Mouse (Mus musculus) kidney, adult 11 months (tissue): ENCODE results near the gene Cnksr3.

Experiments
- DNase-seq: peaks from one replicate; pipeline ENCODE4 v3.0.0; 2022

Gene Cnksr3

GRCm38 (mm10) chr10:7195927-7196326, 16.1 kb downstream of the Cnksr3 start:
- DNase-seq, result no peak

GRCm38 (mm10) chr10:7191721-7192413, 20.2 kb downstream of the Cnksr3 start:
- DNase-seq, result peak; percentile 66

- no peak for DNase-seq
These were observed 22.8 kb downstream of the Cnksr3 start for GRCm38 (mm10) chr10:7189194-7189593.

GRCm38 (mm10) chr10:7187881-7188280, 24.2 kb downstream of the Cnksr3 start:
- peak; percentile 24 for DNase-seq

DNA sequence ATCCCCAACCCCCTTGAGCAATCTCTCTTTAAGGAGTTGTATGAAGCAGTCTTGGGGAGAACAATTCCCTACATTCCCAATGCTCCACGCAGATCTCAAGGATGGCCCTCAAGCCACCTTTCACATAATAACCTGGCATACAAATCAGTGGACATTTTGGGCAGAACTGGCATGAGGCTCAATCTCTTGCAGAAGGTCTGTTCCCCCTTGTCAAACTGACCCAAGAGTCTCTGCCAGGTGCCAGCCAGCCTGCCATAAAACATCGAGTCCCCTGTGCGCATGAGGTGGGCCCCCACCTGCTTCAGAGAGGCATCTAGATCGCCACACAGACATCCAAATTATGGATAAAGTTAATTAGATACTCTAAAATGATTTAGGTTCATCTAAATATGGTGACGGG, 25.0 kb downstream of the Cnksr3 start:
- DNase-seq, result no peak

DNA sequence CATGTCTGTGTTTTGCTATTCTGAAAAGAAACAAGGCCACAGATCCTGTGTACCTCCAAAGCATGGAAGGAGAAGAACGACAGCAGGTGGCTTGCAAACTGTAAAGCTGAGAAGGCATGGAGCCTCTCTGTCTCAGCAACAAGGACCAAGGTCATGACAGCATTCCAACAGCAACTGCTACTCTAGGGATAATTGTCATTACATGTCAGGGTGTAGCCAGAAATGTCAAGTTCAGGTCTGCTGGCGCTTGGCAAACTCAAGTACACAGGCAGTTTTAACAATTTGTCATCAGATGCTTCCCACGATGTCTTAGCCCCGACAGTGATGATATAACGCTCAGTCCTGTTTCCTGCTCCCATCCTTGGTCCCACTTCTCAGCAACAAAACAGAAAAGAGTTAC, 26.0 kb downstream of the Cnksr3 start:
- no peak for DNase-seq

- peak; percentile 79 for DNase-seq
These were observed 28.8 kb downstream of the Cnksr3 start for GRCm38 (mm10) chr10:7183171-7183631.

DNA sequence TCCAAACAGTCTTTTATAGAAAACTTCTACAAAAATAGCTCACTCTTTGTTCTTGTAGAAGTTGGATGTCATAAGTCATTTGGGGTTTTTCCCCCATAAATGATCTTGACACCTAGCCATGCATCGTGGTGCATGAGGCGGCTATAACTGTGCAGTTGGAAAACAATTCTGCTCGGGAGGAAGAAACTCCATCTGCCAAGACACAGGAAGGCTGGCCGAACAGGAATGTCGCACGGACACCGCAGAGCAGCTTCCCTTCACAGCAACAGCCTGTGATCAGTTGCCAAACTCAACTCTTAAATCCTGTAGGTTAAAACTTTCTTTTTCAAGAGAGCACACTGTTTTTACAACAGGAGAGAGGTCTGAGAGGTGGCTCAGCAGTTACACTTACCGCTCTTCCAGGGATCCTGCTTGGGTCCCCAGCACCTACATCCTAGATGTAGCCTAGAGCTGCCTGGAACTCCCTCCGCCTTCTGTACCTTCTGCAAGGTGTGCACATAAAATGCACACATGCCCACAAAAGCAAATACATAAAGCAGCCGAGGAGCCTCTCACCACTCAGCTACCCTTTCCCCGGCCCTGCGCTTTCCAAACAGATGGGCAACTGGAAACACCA, 29.4 kb downstream of the Cnksr3 start:
- peak; percentile 26 for DNase-seq

DNA sequence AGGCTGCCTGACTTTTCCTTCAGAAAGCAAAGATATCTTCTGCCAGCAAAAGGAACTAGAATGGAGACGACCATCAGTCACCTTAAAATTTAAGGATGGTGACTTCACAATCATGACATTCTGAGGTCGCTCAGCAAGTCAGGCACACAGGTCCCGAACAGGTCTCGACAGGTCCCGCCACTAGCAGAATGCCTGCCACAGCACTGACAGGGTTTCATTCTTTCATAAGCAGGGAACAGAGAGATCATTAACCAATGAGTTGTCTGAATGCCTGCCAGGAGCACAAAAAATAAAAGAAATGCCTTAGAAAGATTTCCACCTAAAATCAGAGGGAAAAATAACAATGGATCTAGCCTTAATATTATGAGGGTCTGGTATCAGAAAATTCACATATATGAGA, 31.7 kb downstream of the Cnksr3 start:
- DNase-seq, result peak; percentile 48

DNA sequence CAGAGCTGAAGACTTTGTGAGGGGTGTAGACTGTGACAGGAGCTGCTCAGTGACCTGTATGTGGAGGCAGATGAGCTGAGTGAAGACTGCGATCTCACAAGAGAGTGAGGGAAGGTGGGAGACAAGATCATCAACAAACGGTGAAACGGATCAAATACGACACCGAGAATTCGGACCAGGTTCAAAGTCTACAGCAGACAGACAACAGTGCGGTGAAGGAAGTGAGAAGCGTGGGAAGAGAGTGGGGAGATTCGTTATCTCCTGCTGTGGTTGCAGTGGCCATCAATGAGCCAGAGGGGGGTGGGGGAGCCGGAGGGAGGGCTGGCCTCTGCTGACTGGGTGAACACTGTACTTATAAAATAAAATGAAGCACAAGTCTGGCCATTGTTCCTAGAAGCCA, 33.5 kb downstream of the Cnksr3 start:
- no peak for DNase-seq

GRCm38 (mm10) chr10:7176205-7176910, 35.7 kb downstream of the Cnksr3 start:
- no peak for DNase-seq

GRCm38 (mm10) chr10:7174480-7174879, 37.6 kb downstream of the Cnksr3 start:
- no peak for DNase-seq

DNA sequence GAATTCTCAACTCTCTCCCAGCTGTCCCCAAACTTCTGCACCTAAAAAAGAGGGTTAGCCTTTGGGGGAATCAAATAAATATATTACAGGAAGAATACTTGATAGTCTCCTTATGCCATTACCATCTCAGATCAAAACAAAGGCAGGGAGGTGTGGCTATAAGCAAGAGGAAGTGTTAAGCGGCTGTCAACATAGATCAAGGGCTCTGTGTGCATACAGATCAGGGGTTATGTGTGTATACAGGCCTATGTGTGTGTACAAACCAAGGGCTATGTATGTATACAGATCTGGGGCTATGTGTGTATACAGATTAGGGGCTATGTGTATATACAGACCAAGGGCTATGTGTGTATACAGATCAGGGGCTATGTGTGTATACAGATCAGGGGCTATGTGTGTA, 38.9 kb downstream of the Cnksr3 start:
- no peak for DNase-seq

- no peak for DNase-seq
These were observed 41.6 kb downstream of the Cnksr3 start for GRCm38 (mm10) chr10:7170434-7170833.

DNA sequence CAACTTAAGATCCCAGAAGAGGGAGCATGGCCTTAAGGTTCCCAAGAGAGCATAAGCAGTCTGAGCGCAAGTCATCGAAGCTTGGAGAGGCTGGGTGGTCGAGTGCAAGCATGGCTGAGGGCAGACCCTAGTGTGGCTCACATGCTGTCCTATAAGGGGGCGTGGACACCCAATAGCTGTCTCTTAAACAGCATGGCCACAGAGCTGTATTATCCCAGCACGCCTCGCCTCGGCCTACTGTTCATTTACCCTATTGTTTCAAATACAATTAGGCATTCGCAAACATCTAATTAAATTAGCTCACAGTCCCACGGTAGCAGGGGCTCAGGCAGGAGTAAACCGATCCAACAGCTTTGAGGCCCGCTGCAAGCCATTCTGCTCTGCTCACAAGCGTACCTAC, 49.0 kb downstream of the Cnksr3 start:
- DNase-seq, result no peak

- DNase-seq, result peak; percentile 66
These were observed 53.0 kb downstream of the Cnksr3 start for GRCm38 (mm10) chr10:7159061-7159511.

DNA sequence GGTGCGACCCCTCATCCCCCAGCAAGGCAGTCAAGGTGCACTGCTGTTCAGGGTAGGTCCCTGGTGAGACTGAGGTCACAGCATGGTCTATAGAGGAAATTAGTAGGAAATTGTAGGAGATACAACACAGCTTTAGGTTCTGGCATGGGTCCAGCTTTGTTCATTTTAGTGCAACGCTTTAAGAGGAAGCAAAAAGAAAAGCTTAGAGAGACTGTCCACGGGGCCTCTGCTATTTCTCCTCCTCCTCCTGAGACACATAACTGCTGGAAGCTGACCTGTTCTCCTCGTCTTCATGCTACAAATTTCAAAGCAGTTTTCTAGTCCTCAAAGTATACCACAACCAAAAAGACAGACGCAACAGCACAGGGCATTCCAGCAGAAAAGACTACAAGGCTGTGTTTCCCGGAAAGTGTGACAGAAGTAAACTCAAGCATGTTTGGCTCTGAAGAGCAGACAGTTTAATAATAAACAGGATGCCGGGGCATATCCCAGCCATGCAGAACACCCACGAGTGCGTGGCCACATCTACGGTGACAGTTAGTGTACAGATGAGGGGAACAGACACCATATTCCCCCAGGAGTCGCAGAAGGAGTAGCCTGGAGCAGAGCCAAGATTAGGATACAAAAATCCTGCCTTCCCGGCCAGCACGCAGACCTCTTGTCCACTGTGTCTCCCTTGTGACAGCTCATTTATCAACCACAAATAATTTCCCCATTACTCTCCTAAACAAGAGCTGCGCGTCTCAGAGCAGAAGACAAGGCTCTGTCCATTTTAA, 53.6 kb downstream of the Cnksr3 start:
- peak; percentile 75 for DNase-seq

DNA sequence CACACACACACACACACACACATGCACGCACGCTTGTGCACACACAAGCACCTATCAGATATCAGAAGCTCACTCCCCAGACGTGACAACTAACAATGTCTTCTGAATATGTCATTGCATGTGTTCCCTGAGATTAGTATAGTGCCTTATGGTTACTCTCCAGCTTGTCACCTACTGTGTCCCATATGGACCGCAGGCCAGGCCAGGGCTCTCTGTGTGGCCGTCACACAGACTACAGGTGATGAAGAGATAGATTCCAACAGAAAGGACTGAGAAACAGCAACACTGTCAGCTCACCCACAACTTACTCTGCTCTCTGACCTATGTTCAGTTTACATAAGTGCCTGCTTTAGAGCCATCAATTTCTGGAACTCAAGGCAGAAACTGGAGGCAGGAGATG, 57.2 kb downstream of the Cnksr3 start:
- no peak for DNase-seq

DNA sequence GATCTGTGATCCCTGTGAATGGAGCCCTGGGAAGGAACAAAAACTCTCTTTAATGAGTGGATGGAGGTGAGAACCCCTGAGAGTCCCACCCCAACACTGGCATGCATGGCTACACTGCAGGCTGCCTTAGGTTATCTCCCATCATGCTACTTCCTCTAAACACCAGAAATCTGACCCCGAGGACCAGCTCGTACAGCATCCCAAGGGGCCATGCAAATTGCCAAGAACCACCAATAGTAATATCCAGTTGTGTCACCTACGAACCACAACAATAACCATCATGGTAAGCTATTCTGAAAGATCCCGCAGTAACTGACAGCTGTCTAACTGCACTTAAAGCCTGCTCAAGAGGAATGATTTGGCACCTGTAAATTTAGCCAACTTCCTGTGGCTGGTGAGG, 59.1 kb downstream of the Cnksr3 start:
- no peak for DNase-seq

DNA sequence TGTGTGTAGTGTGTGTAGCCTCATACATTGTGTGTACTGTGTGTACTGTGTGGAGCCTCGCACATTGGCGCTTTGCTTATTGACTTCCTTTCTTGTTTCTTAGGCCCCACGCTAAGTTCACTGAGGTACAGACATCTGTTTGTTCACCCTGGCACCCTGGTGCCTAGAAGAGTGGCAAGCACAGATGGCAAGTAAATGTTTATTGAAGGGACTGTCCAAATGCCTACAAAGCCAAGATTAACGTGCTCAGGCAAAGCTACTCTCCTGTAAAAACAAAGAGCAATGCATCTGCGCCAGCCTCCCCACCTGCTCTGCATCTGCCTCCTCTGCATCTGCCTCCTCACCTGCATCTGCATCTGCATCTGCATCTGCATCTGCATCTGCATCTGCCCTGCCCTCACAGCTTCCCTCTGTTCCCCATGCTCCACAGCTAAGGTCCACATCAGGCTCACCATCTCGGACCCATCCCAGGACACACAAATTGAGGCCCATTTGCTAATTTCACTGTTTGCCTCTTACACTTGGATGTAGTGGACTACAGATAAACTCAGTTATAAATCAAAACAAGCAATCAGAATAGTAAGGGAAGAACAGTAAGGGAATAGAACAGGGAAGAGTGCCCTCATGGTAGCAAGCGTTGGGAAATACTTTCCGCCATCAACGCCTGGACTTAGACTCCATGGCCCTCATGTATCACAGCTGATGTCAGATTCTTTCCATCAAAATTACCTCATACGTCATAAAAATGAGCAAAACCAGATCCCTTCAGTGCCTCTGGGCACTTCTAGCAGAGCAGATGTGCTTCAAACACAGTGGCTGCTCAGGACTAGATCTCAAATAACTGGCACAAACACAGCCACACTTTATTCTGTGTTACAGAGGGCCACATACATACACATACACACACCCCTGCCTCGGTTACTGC, 62.1 kb downstream of the Cnksr3 start:
- no peak for DNase-seq

DNA sequence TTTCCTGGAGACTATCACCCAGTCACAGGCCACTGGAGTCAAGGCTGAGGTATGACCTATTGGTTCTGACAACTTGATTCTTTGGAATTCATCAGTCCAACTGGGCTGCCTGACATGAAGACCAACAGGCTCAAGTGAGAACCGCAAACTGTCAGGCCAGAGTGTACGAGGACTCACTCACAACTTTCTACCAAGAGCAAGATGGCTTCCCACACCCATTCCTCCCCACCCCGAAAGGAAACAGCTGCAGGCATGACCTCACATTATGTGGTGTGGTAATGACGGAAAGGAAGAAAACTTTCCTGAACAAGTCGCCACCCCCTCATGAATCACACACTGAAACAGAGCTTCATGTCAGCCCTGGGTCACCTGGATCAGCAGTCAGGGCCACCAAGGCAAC, 66.4 kb downstream of the Cnksr3 start:
- DNase-seq, result peak; percentile 39
